Mouse (Mus musculus): ENCODE results near the gene Ptprn2.

- TF ChIP-seq CTCF (IDR thresholded peaks at IDR 0.05; ENCODE audit: low read depth, low read length) (no peak), EP300 (IDR thresholded peaks at IDR 0.05; ENCODE audit: insufficient read depth, low read depth, low read length) (no peak)
These were observed 673.6 kb downstream of the Ptprn2 start for GRCm38 (mm10) chr12:117158950-117159668.

Data from ES-Bruce4 (cell line).